Mouse (Mus musculus) olfactory bulb, adult 2 months (tissue): ENCODE results near the gene Elob.

Source experiments
- CTCF ChIP-seq: fragments of 200-500 bp; IDR thresholded peaks from 2 replicates; pipeline ENCODE4 v1.5.1; 2012; ENCODE audit warnings: low read depth, mild to moderate bottlenecking, low read length, moderate library complexity; ENCODE audit not compliant: insufficient read depth
- POLR2A ChIP-seq: fragments of 200-500 bp; IDR thresholded peaks from 2 replicates; pipeline ENCODE4 v1.6.1; 2012; ENCODE audit warnings: mild to moderate bottlenecking, low read depth, low read length, moderate library complexity; ENCODE audit not compliant: insufficient read depth

GRCm38 (mm10) chr17:23783352-23783751 is 45.6 kb downstream of the Elob start:
- TF ChIP-seq CTCF: no peak
- no peak for TF ChIP-seq POLR2A
